Mouse (Mus musculus): ENCODE results near the gene Tacc2.
A peak's percentile ranks its signal among the peaks of the same experiment; 100 is the strongest.

Gene Tacc2

GRCm38 (mm10) chr7:130731792-130732191 is 154.6 kb downstream of the Tacc2 start:
- DNase-seq: no peak

GRCm38 (mm10) chr7:130732908-130733307 is 155.7 kb downstream of the Tacc2 start:
- DNase-seq: no peak

GRCm38 (mm10) chr7:130733423-130733822 is 156.2 kb downstream of the Tacc2 start:
- DNase-seq: no peak

- DNase-seq: no peak
Observed at GRCm38 (mm10) chr7:130734195-130734787, 157.1 kb downstream of the Tacc2 start.

- DNase-seq: no peak
Observed at GRCm38 (mm10) chr7:130741099-130741498, 163.9 kb downstream of the Tacc2 start.

GRCm38 (mm10) chr7:130743239-130744025 is 166.2 kb downstream of the Tacc2 start:
- no peak for DNase-seq

GRCm38 (mm10) chr7:130749165-130749564 is 171.9 kb downstream of the Tacc2 start:
- no peak for DNase-seq

GRCm38 (mm10) chr7:130750752-130751490 is 173.7 kb downstream of the Tacc2 start:
- no peak for DNase-seq

GRCm38 (mm10) chr7:130751678-130752077 is 174.4 kb downstream of the Tacc2 start:
- DNase-seq: no peak

GRCm38 (mm10) chr7:130754790-130755189 is 177.6 kb downstream of the Tacc2 start:
- DNase-seq: peak; percentile 88

GRCm38 (mm10) chr7:130756343-130756835 is 179.2 kb downstream of the Tacc2 start:
- peak; percentile 86 for DNase-seq

GRCm38 (mm10) chr7:130757326-130757865 is 180.2 kb downstream of the Tacc2 start:
- DNase-seq: peak; percentile 87

GRCm38 (mm10) chr7:130762071-130762897 is 185.0 kb downstream of the Tacc2 start:
- peak; percentile 93 for DNase-seq

- no peak for DNase-seq
Observed at GRCm38 (mm10) chr7:130764160-130764559, 186.9 kb downstream of the Tacc2 start.

- peak; percentile 86 for DNase-seq
Observed at GRCm38 (mm10) chr7:130766411-130767170, 189.4 kb downstream of the Tacc2 start.

- DNase-seq: peak; percentile 77
Observed at GRCm38 (mm10) chr7:130768151-130768550, 190.9 kb downstream of the Tacc2 start.

- DNase-seq: peak; percentile 90
Observed at GRCm38 (mm10) chr7:130770707-130771106, 193.5 kb downstream of the Tacc2 start.

- peak; percentile 90 for DNase-seq
Observed at GRCm38 (mm10) chr7:130773171-130773830, 196.1 kb downstream of the Tacc2 start.

- peak; percentile 77 for DNase-seq
Observed at GRCm38 (mm10) chr7:130773914-130774630, 196.8 kb downstream of the Tacc2 start, which contains the start of gene Btbd16. Btbd16 (plus strand) TSS chr7:130774069.

GRCm38 (mm10) chr7:130780866-130781419 is 203.7 kb downstream of the Tacc2 start:
- DNase-seq: peak; percentile 97

Measured in heart, adult 11 months (tissue).